Mouse (Mus musculus): ENCODE data around the gene Aftph. TPM values are rescaled to one million over a fixed set of nuclear protein-coding genes. Genes with fewer than 3 reads are reported as not detected.
A peak's percentile ranks its signal among the peaks of the same experiment; 100 is the strongest.

Gene Aftph
- polyA plus RNA-seq, 1 experiment from 2014 or later = 42.5 TPM

- H3K27me3 ChIP-seq (ENCODE audit: control insufficient read depth, insufficient read depth, low read length) = peaks cover 4% of the 10 kb centered on the region; the same call in 1 of the 2 replicates
- H3K4me2 ChIP-seq (ENCODE audit: low read depth, low read length) = peak overlapping the region; percentile 77
- H3K27ac ChIP-seq (ENCODE audit: low read depth, low read length) = peak overlapping the region; percentile 96
- H3K4me1 ChIP-seq (ENCODE audit: control insufficient read depth, insufficient read depth, low read length) = 0 out of 2 replicates have a peak, but pooled peaks cover 3% of the 10 kb centered on the region
- H3K4me3 ChIP-seq (ENCODE audit: low read depth, low read length) = peak overlapping the region; percentile 97
- peak overlapping the region; percentile 93 for H3K9ac ChIP-seq (replicated peaks; ENCODE audit: low read depth, low read length)
- H3K9me3 ChIP-seq (ENCODE audit: control insufficient read depth, low read length) = no peaks in the 10 kb centered on the region
- WGBS = under 1% methylated on average over 47 of the region's 56 CpGs
- H3K36me3 ChIP-seq (ENCODE audit: control insufficient read depth, insufficient read depth, low read length) = no peaks in the 10 kb centered on the region
- ATAC-seq (ENCODE audit: low read depth) = peak; percentile 58
Measured at GRCm38 (mm10) chr11:20740481-20741200, 748 bp downstream of the Aftph start.

- no peak overlapping the region for H3K27ac ChIP-seq (ENCODE audit: low read depth, low read length)
- no peak overlapping the region for H3K9ac ChIP-seq (replicated peaks; ENCODE audit: low read depth, low read length)
- H3K27me3 ChIP-seq (ENCODE audit: control insufficient read depth, insufficient read depth, low read length) = no peaks in the 10 kb centered on the region
- no peaks in the 10 kb centered on the region for H3K9me3 ChIP-seq (ENCODE audit: control insufficient read depth, low read length)
- 0 out of 2 replicates have a peak, but pooled peaks cover 3% of the 10 kb centered on the region for H3K4me1 ChIP-seq (ENCODE audit: control insufficient read depth, insufficient read depth, low read length)
- 77% methylated on average over 3 of the region's 3 CpGs for WGBS
- H3K4me2 ChIP-seq (ENCODE audit: low read depth, low read length) = no peak overlapping the region
- ATAC-seq (ENCODE audit: low read depth) = no peak
- H3K4me3 ChIP-seq (ENCODE audit: low read depth, low read length) = no peak overlapping the region
- no peaks in the 10 kb centered on the region for H3K36me3 ChIP-seq (ENCODE audit: control insufficient read depth, insufficient read depth, low read length)
Measured at GRCm38 (mm10) chr11:20734066-20734465, 7.3 kb downstream of the Aftph start.

- H3K36me3 ChIP-seq (ENCODE audit: control insufficient read depth, insufficient read depth, low read length) = no peaks in the 10 kb centered on the region
- no peaks in the 10 kb centered on the region for H3K27me3 ChIP-seq (ENCODE audit: control insufficient read depth, insufficient read depth, low read length)
- H3K9me3 ChIP-seq (ENCODE audit: control insufficient read depth, low read length) = no peaks in the 10 kb centered on the region
- H3K4me1 ChIP-seq (ENCODE audit: control insufficient read depth, insufficient read depth, low read length) = no peaks in the 10 kb centered on the region
- WGBS = 40% methylated on average over 3 of the region's 3 CpGs
- H3K4me3 ChIP-seq (ENCODE audit: low read depth, low read length) = no peak overlapping the region
- no peak overlapping the region for H3K9ac ChIP-seq (replicated peaks; ENCODE audit: low read depth, low read length)
- H3K4me2 ChIP-seq (ENCODE audit: low read depth, low read length) = no peak overlapping the region
- H3K27ac ChIP-seq (ENCODE audit: low read depth, low read length) = no peak overlapping the region
- ATAC-seq (ENCODE audit: low read depth) = no peak
Measured at GRCm38 (mm10) chr11:20733486-20734030, 7.8 kb downstream of the Aftph start.

- H3K4me2 ChIP-seq (ENCODE audit: low read depth, low read length) = no peak overlapping the region
- no peaks in the 10 kb centered on the region for H3K27me3 ChIP-seq (ENCODE audit: control insufficient read depth, insufficient read depth, low read length)
- no peak overlapping the region for H3K9ac ChIP-seq (replicated peaks; ENCODE audit: low read depth, low read length)
- H3K36me3 ChIP-seq (ENCODE audit: control insufficient read depth, insufficient read depth, low read length) = peaks cover 6% of the 10 kb centered on the region; the same call in 1 of the 2 replicates
- 100% methylated on average over 1 of the region's 1 CpGs for WGBS
- no peak overlapping the region for H3K4me3 ChIP-seq (ENCODE audit: low read depth, low read length)
- ATAC-seq (ENCODE audit: low read depth) = no peak
- H3K9me3 ChIP-seq (ENCODE audit: control insufficient read depth, low read length) = no peaks in the 10 kb centered on the region
- no peak overlapping the region for H3K27ac ChIP-seq (ENCODE audit: low read depth, low read length)
- no peaks in the 10 kb centered on the region for H3K4me1 ChIP-seq (ENCODE audit: control insufficient read depth, insufficient read depth, low read length)
Measured at GRCm38 (mm10) chr11:20729403-20729802, 12.0 kb downstream of the Aftph start.

GRCm38 (mm10) chr11:20728044-20728443 lies 13.3 kb downstream of the Aftph start:
- Histone ChIP-seq H3K27ac (ENCODE audit: low read depth, low read length) (no peak overlapping the region), H3K27me3 (ENCODE audit: control insufficient read depth, insufficient read depth, low read length) (no peaks in the 10 kb centered on the region), H3K9ac (replicated peaks; ENCODE audit: low read depth, low read length) (no peak overlapping the region), H3K4me1 (ENCODE audit: control insufficient read depth, insufficient read depth, low read length) (no peaks in the 10 kb centered on the region), H3K36me3 (ENCODE audit: control insufficient read depth, insufficient read depth, low read length) (peaks cover 6% of the 10 kb centered on the region; the same call in 1 of the 2 replicates), H3K4me2 (ENCODE audit: low read depth, low read length) (no peak overlapping the region), H3K9me3 (ENCODE audit: control insufficient read depth, low read length) (no peaks in the 10 kb centered on the region), H3K4me3 (ENCODE audit: low read depth, low read length) (no peak overlapping the region)
- 89% methylated on average over 2 of the region's 2 CpGs for WGBS
- no peak for ATAC-seq (ENCODE audit: low read depth)

GRCm38 (mm10) chr11:20723572-20723971 lies 17.8 kb downstream of the Aftph start:
- H3K27me3 ChIP-seq (ENCODE audit: control insufficient read depth, insufficient read depth, low read length) = no peaks in the 10 kb centered on the region
- H3K27ac ChIP-seq (ENCODE audit: low read depth, low read length) = no peak overlapping the region
- no peak overlapping the region for H3K4me3 ChIP-seq (ENCODE audit: low read depth, low read length)
- no peak for ATAC-seq (ENCODE audit: low read depth)
- H3K4me2 ChIP-seq (ENCODE audit: low read depth, low read length) = no peak overlapping the region
- H3K9me3 ChIP-seq (ENCODE audit: control insufficient read depth, low read length) = no peaks in the 10 kb centered on the region
- WGBS = 94% methylated on average over 5 of the region's 5 CpGs
- no peak overlapping the region for H3K9ac ChIP-seq (replicated peaks; ENCODE audit: low read depth, low read length)
- no peaks in the 10 kb centered on the region for H3K4me1 ChIP-seq (ENCODE audit: control insufficient read depth, insufficient read depth, low read length)
- peaks cover 6% of the 10 kb centered on the region; the same call in 1 of the 2 replicates for H3K36me3 ChIP-seq (ENCODE audit: control insufficient read depth, insufficient read depth, low read length)

- Histone ChIP-seq H3K27me3 (ENCODE audit: control insufficient read depth, insufficient read depth, low read length) (no peaks in the 10 kb centered on the region), H3K4me1 (ENCODE audit: control insufficient read depth, insufficient read depth, low read length) (no peaks in the 10 kb centered on the region), H3K4me3 (ENCODE audit: low read depth, low read length) (no peak overlapping the region), H3K4me2 (ENCODE audit: low read depth, low read length) (no peak overlapping the region), H3K36me3 (ENCODE audit: control insufficient read depth, insufficient read depth, low read length) (no peaks in the 10 kb centered on the region), H3K27ac (ENCODE audit: low read depth, low read length) (no peak overlapping the region), H3K9ac (replicated peaks; ENCODE audit: low read depth, low read length) (no peak overlapping the region), H3K9me3 (ENCODE audit: control insufficient read depth, low read length) (no peaks in the 10 kb centered on the region)
- 81% methylated on average over 9 of the region's 9 CpGs for WGBS
- ATAC-seq (ENCODE audit: low read depth) = no peak
Measured at GRCm38 (mm10) chr11:20712068-20712671, 29.2 kb downstream of the Aftph start.

- H3K9ac ChIP-seq (replicated peaks; ENCODE audit: low read depth, low read length) = no peak overlapping the region
- no peaks in the 10 kb centered on the region for H3K27me3 ChIP-seq (ENCODE audit: control insufficient read depth, insufficient read depth, low read length)
- H3K4me3 ChIP-seq (ENCODE audit: low read depth, low read length) = no peak overlapping the region
- no peak overlapping the region for H3K27ac ChIP-seq (ENCODE audit: low read depth, low read length)
- no peaks in the 10 kb centered on the region for H3K4me1 ChIP-seq (ENCODE audit: control insufficient read depth, insufficient read depth, low read length)
- no peak overlapping the region for H3K4me2 ChIP-seq (ENCODE audit: low read depth, low read length)
- WGBS = 3% methylated on average over 4 of the region's 4 CpGs
- ATAC-seq (ENCODE audit: low read depth) = peak; percentile 95
- H3K9me3 ChIP-seq (ENCODE audit: control insufficient read depth, low read length) = no peaks in the 10 kb centered on the region
- H3K36me3 ChIP-seq (ENCODE audit: control insufficient read depth, insufficient read depth, low read length) = 0 out of 2 replicates have a peak, but pooled peaks cover 3% of the 10 kb centered on the region
Measured at GRCm38 (mm10) chr11:20691000-20691399, 50.4 kb downstream of the Aftph start.

- Histone ChIP-seq H3K4me3 (ENCODE audit: low read depth, low read length) (no peak overlapping the region), H3K4me2 (ENCODE audit: low read depth, low read length) (no peak overlapping the region), H3K9me3 (ENCODE audit: control insufficient read depth, low read length) (no peaks in the 10 kb centered on the region), H3K9ac (replicated peaks; ENCODE audit: low read depth, low read length) (no peak overlapping the region), H3K4me1 (ENCODE audit: control insufficient read depth, insufficient read depth, low read length) (no peaks in the 10 kb centered on the region), H3K27ac (ENCODE audit: low read depth, low read length) (no peak overlapping the region), H3K36me3 (ENCODE audit: control insufficient read depth, insufficient read depth, low read length) (0 out of 2 replicates have a peak, but pooled peaks cover 3% of the 10 kb centered on the region), H3K27me3 (ENCODE audit: control insufficient read depth, insufficient read depth, low read length) (no peaks in the 10 kb centered on the region)
- no peak for ATAC-seq (ENCODE audit: low read depth)
- WGBS = 94% methylated on average over 5 of the region's 5 CpGs
Measured at GRCm38 (mm10) chr11:20681679-20682078, 59.7 kb downstream of the Aftph start.

Data from neural tube, embryonic 14.5 days (tissue).